Mouse (Mus musculus): ENCODE measurements around the gene Ccdc175.

Gene Ccdc175

DNA sequence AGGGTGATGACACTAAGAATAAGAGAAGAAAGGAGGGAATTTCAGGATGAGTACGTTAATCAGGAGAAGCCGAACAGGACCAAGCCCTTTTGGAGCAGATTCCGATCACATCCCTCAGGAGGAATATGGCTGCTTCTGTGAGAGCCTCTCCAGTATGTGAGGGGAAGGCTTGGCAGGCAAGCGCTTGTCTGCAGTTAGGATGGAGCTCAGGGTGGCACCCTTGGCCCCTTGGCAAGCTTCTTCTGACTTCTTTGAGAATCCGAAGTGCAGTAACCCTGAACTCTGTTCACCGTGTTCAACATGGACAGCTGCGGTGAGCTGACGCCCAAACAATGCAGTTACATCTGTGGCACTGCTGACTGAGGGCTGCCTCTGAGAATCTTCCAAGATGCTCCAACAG, 87.9 kb downstream of the Ccdc175 start:
- DNase-seq = no peak

DNA sequence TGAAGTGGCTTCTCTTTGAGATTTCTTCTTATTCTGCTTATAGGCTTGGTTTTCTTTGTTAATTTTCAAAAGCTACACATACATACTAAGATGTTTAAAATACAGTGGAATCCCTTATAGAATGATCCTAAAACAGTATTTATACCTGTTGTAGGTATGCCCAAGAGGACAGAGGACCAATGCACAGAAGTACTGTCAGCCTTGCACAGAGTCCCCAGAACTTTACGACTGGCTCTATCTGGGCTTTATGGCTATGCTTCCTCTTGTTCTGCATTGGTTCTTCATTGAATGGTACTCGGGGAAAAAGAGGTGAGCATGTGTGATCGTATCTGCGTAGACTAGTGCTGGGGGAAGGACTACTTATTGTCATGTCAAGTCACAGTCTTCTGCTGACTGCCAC, 95.0 kb downstream of the Ccdc175 start:
- DNase-seq = no peak

- peak in 1 of 2 experiments; percentile 42 for DNase-seq
These were observed 98.5 kb downstream of the Ccdc175 start for GRCm38 (mm10) chr12:72086166-72086825.

DNA sequence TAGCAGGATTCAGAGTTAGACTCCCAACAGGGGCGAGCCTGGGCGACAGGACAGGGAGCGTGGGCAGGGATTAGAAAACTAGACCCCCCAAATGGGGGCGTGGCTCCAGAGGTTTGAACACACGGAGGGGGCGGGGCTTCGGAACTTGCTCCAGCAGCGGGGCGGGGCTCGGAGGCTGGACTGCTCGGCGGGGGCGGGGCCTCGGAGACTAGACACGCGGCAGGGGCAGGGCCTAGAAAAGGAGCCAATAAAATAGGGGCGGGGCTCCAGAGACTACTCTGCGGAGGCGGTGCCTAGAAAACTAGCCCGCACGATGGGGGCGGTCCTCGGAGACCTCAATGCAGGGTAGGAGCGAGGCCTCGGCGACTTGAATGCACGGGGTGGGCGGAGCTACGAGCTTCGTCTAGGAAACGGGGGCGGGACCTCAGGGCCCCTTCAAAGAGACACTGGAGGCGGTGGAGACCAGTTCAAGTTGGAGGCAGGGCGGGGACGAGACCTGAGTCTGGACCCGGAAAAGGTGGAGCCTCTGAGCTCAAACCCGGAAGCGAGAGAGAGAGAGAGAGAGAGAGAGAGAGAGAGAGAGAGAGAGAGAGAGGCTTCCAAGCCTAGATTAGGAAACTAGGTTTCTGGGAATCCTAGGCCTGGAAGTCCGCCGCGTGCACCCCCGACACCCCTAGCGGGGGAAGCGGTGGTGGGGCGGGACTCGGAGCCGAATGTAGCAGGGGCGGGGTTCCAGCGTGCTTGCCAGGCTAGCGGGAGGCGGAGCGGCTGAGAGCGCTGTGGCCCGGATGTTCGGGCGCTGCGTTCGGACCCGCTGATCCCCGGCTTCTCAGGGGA, 99.3 kb downstream of the Ccdc175 start, which contains the start of the genes L3hypdh and Jkamp:
Gene L3hypdh (minus strand): TSS at position 111 of the 837 bp plus-strand sequence.
Gene Jkamp (plus strand): TSS at position 261 of the 837 bp plus-strand sequence.
- DNase-seq = peak; percentile 100

GRCm38 (mm10) chr12:72085024-72085328, 99.9 kb downstream of the Ccdc175 start:
- DNase-seq = no peak

DNA sequence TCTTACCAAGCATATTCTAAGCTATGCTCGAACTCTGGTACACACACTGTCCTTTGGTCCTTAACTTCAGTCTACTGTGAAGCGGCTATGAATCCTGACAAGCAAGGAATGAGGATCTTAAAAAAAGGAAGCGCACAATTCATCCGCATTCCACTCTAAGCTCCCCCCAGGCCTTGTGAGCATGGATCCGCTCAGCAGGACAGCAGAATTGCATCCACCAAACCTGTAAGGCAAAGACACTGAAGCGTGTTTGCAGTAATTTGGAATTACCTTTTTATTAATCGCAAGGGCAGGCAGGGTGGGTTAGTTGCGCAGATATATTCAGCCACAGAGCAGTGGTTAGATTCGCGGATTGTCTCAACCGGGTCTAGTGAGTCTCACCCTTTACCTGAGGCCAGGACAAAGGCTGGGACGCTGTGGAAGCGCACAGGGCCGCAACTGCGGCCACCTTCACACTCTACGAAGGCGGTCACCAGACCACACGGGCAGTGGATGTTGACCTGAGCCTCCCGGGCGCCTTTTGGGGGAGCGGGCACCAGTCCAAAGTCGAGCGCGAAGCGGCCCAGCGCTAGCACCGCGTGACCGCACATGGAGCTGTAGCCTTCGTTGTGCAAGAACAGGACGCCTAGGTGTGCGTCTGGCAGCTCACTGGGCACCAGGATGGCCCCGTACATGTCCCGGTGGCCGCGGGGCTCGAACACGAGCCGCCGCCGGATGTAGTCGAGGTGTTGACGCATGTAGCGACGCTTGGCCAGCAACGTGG, 100.4 kb downstream of the Ccdc175 start:
- DNase-seq = peak; percentile 75 to 79

DNA sequence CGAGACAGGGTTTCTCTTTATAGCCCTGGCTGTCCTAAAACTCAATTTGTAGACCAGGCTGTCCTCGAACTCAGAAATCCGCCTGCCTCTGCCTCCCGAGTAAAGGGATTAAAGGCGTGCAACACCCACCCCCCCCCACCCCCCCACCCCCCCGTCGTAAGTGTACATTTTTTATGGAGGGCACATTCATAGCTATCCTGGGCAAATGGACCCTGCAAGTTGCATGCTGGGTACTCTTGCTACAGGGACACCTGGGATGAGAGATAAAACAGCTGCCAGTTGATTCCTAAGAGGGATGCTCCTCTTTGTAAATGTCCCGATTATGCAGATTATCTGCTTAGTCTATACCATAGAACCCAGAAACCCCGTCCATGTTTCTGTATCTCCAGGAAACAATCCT, 101.6 kb downstream of the Ccdc175 start:
- DNase-seq = no peak

- DNase-seq = peak; percentile 27
These were observed 102.5 kb downstream of the Ccdc175 start for GRCm38 (mm10) chr12:72082370-72082769.

- DNase-seq = no peak
These were observed 102.9 kb downstream of the Ccdc175 start for GRCm38 (mm10) chr12:72081961-72082360.

- no peak for DNase-seq
These were observed 106.6 kb downstream of the Ccdc175 start for GRCm38 (mm10) chr12:72078248-72078647.

DNA sequence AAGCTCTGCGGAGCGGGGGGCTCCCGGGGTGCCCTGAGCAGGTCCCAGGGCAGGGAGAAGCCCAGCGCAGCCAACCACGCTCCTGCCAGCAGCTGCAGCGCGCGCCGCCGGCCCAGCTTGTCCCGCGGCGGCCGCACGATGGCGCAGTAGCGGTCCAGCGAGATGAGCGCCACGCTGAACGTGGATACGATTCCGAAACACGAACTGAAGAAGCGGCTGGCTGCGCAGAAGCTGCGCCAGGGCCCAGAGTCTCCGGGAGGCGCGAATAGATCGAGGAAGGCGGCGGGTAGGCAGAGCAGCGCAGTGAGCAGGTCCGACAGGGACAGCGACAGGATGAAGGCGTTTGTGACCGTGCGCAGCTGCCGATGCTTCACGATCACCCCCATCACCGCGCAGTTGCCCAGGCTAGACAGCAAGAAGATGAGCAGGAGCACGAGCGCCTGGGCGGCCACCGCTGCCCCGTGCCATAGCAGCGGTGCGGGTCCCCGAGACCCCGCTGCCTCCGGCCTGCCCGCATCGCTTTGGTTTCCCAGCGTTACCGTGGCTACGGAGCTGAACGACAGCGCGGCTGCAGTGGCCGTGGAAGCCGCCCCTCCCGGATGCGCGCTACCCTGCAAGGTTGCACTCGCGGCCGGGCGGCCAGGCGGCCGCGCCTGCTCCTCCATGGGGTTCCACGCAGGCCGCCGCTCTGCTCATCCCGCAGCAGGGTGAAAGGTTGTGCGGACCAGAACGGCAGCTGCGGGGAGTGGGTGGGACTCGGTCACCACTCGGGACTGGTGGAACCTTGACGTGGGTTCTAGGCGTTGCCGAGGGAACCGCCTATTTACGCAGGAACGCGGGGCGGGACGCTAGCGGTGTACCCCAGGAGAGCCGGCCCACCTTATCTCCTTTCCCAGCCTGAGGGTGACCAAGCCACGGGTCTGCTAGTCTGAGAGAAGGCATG, 114.2 kb downstream of the Ccdc175 start, which contains the start of gene Gpr135:
Gene Gpr135 (minus strand): TSS at position 799 of the 943 bp plus-strand sequence.
- DNase-seq = peak; percentile 93 to 94

DNA sequence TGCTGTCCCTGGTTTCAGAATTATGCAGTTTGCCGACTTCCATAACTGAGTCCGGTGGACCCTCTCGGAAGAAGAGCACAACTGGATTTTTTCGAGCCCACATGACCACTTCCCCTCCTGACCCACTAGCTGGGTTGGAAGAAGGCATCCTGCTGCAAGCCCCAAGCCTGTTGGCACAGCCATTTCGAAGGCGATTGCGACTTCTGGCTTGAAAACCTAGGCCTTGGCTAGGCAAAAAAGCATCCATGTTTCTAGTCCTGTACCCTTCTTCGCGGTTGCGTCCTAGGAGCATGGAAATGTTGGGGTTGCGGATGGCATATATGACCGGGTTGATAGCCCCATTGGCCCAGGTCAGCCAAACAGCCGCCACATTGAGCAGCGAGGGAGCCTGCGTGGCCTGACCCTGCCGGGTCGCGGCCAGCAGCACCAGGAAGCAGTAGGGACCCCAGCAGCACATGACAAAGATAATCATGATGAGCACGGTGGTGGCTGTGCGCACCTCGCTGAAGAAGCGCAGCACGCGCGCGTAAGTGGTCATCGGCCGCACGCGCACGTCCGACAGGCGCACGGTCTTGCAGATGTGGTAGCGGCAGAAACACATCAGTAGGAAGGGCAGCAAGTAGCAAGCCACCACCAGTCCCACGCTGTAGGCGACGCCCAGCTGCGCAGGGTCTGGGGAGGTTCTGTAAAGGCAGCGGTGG, 115.1 kb downstream of the Ccdc175 start:
- DNase-seq = no peak

GRCm38 (mm10) chr12:72057780-72058179, 127.0 kb downstream of the Ccdc175 start:
- no peak for DNase-seq

- no peak for DNase-seq
These were observed 131.0 kb downstream of the Ccdc175 start for GRCm38 (mm10) chr12:72053851-72054250.

DNA sequence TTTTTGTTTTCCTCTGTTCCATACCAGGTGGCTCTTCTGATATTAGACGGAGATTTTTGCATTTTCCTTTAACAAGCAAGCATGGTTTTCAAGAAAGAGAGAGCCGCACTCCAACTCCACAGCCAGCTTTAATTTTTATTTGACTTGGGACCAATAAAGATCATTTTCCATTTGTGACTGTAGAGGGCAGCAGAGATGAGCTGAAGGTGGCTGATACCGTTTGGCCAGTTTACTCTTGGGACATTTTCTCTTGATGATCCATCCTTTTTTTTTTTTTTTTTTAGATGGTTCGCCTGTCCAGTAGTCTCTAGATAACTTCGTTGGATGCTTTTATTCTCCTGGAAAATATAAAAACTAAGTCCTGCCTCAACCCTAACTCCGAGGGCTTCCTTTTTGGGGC, 131.5 kb downstream of the Ccdc175 start:
- peak; percentile 41 to 71 for DNase-seq

- no peak for DNase-seq
These were observed 132.3 kb downstream of the Ccdc175 start for GRCm38 (mm10) chr12:72052571-72052970.
